ENCODE assay signal across 8 mouse cellular contexts in the genomic region with DNA sequence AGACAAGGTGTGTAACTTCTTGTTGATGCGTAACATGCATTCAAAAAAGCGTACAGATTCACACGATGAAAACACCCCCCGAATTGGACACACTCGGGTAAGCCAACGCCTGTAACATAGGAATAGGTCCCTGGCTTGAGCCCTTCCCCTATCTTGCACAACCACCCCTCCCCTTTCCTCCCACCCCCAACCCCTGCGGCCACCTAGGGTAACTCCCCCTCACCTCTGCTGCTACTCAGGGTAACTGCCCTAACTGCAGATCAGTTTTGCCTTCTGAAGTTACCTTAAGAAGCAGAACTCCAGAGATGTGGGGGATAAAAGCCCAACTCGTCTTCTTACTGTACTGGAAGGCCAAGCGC. TPM values are rescaled to one million over a fixed set of nuclear protein-coding genes. Genes with fewer than 3 reads are reported as not detected.
DNase-seq lines count a peak whose midpoint lies in the region; ATAC-seq and TF ChIP-seq lines count a peak whose summit lies in the region.
"Had no signal": no experiment of that assay in that cellular context is flagged by ENCODE, and none has a peak within 500 bp of the region (broad histone marks: within the 10 kb centered on the region; RNA-seq: fewer than 3 reads in every experiment).

No protein-coding gene starts in this region.

- H3K9ac ChIP-seq in kidney, postnatal 0 days (ENCODE audit: low read depth, low read length) = no peak overlapping the region
- no peak overlapping the region for H3K9ac ChIP-seq in forebrain, embryonic 11.5 days (ENCODE audit: low read length)
- H3K9ac ChIP-seq in hindbrain, embryonic 16.5 days (ENCODE audit: low read depth, low read length) = no peak overlapping the region; the same call in 1 of the 2 replicates
- H3K9ac ChIP-seq in midbrain, embryonic 16.5 days (ENCODE audit: low read depth, low read length) = no peak overlapping the region

- 8% methylated on average over 9 of the region's 9 CpGs for WGBS in kidney, postnatal 0 days
- 10% methylated on average over 9 of the region's 9 CpGs for WGBS in forebrain, embryonic 11.5 days
- WGBS in hindbrain, embryonic 16.5 days = 12% methylated on average over 9 of the region's 9 CpGs
- 10% methylated on average over 9 of the region's 9 CpGs for WGBS in midbrain, embryonic 16.5 days

- no peaks in the 10 kb centered on the region for H3K9me3 ChIP-seq in kidney, postnatal 0 days (replicated peaks; ENCODE audit: low read length)
- H3K9me3 ChIP-seq in forebrain, embryonic 11.5 days (ENCODE audit: control insufficient read depth, low read length) = no peaks in the 10 kb centered on the region
- peaks cover 2% of the 10 kb centered on the region; the same call in 1 of the 2 replicates for H3K9me3 ChIP-seq in hindbrain, embryonic 16.5 days (ENCODE audit: control insufficient read depth, low read length)
- H3K9me3 ChIP-seq in midbrain, embryonic 16.5 days (replicated peaks; ENCODE audit: control insufficient read depth, low read length, poor library complexity, severe bottlenecking) = no peaks in the 10 kb centered on the region

- 0 out of 2 replicates have a peak, but pooled peaks cover 4% of the 10 kb centered on the region for H3K4me1 ChIP-seq in kidney, postnatal 0 days (replicated peaks; ENCODE audit: insufficient read depth, low read length)
- no peaks in the 10 kb centered on the region for H3K4me1 ChIP-seq in forebrain, embryonic 11.5 days (replicated peaks; ENCODE audit: control insufficient read depth, insufficient read depth, low read length)
- peaks cover 3% of the 10 kb centered on the region; the same call in 1 of the 2 replicates for H3K4me1 ChIP-seq in hindbrain, embryonic 16.5 days (ENCODE audit: control insufficient read depth, insufficient read depth, low read depth, low read length)
- H3K4me1 ChIP-seq in midbrain, embryonic 16.5 days (ENCODE audit: control insufficient read depth, insufficient read depth, low read length) = no peaks in the 10 kb centered on the region

- peak overlapping the region; percentile 12 for H3K4me2 ChIP-seq in kidney, postnatal 0 days (ENCODE audit: low read length)
- no peak overlapping the region; the same call in 1 of the 2 replicates for H3K4me2 ChIP-seq in forebrain, embryonic 11.5 days (ENCODE audit: low read depth, low read length, severe bottlenecking)
- peak overlapping the region; percentile 22; the same call in 1 of the 2 replicates for H3K4me2 ChIP-seq in hindbrain, embryonic 16.5 days (ENCODE audit: low read length)
- H3K4me2 ChIP-seq in midbrain, embryonic 16.5 days (ENCODE audit: low read length) = peak overlapping the region; percentile 9; the same call in 1 of the 2 replicates

- TF ChIP-seq CTCF in kidney, postnatal 0 days (IDR thresholded peaks at IDR 0.05; ENCODE audit: low read depth) = no peak

- H3K36me3 ChIP-seq in kidney, postnatal 0 days (ENCODE audit: insufficient read depth, low read length) = no peaks in the 10 kb centered on the region
- H3K36me3 ChIP-seq in forebrain, embryonic 11.5 days (ENCODE audit: control insufficient read depth, insufficient read depth, low read length) = no peaks in the 10 kb centered on the region
- H3K36me3 ChIP-seq in hindbrain, embryonic 16.5 days (ENCODE audit: control insufficient read depth, insufficient read depth, low read length) = no peaks in the 10 kb centered on the region
- no peaks in the 10 kb centered on the region for H3K36me3 ChIP-seq in midbrain, embryonic 16.5 days (ENCODE audit: control insufficient read depth, insufficient read depth, low read length)

- DNase-seq in kidney, postnatal 0 days (ENCODE audit: low spot score) = no peak
- no peak for DNase-seq in kidney, postnatal 36 days
- DNase-seq in forebrain, embryonic 11.5 days (ENCODE audit: low spot score) = no peak
- no peak for DNase-seq in right cerebral cortex, postnatal 36 days (ENCODE audit: low spot score in 2 of 2)
- DNase-seq in layer of hippocampus, adult 18-20 months (ENCODE audit: low spot score in 2 of 2) = no peak

- H3K4me3 ChIP-seq in kidney, postnatal 0 days (replicated peaks; ENCODE audit: low read depth, low read length) = no peak overlapping the region
- no peak overlapping the region for H3K4me3 ChIP-seq in forebrain, embryonic 11.5 days (ENCODE audit: low read depth, low read length)
- no peak overlapping the region for H3K4me3 ChIP-seq in hindbrain, embryonic 16.5 days (ENCODE audit: low read length)
- no peak overlapping the region for H3K4me3 ChIP-seq in midbrain, embryonic 16.5 days (ENCODE audit: low read depth, low read length)

- peaks cover 12% of the 10 kb centered on the region; the same call in 1 of the 2 replicates for H3K27me3 ChIP-seq in kidney, postnatal 0 days (ENCODE audit: insufficient read depth, low read length)
- H3K27me3 ChIP-seq in forebrain, embryonic 11.5 days (ENCODE audit: control insufficient read depth, insufficient read depth, low read length) = no peaks in the 10 kb centered on the region
- H3K27me3 ChIP-seq in hindbrain, embryonic 16.5 days (replicated peaks; ENCODE audit: control insufficient read depth, insufficient read depth, low read length) = no peaks in the 10 kb centered on the region
- H3K27me3 ChIP-seq in midbrain, embryonic 16.5 days (ENCODE audit: control insufficient read depth, insufficient read depth, low read depth, low read length) = no peaks in the 10 kb centered on the region

- ATAC-seq in kidney, postnatal 0 days (replicated peaks; ENCODE audit: low FRiP score, low read depth) = peak; percentile 35; the same call in 1 of the 2 replicates
- peak; percentile 66 for ATAC-seq in forebrain, embryonic 11.5 days (replicated peaks; ENCODE audit: low FRiP score)
- no peak for ATAC-seq in hindbrain, embryonic 16.5 days
- no peak for ATAC-seq in midbrain, embryonic 16.5 days

- no peak overlapping the region for H3K27ac ChIP-seq in kidney, postnatal 0 days
- H3K27ac ChIP-seq in forebrain, embryonic 11.5 days (ENCODE audit: low read depth, low read length) = no peak overlapping the region
- H3K27ac ChIP-seq in hindbrain, embryonic 16.5 days (ENCODE audit: low read depth, low read length) = no peak overlapping the region
- H3K27ac ChIP-seq in midbrain, embryonic 16.5 days (ENCODE audit: low read length) = no peak overlapping the region

RNA-seq across cellular contexts. Expression of a gene that starts 39.2 kb away (rescaled TPM):
- polyA plus RNA-seq in kidney, postnatal 0 days (2015; fragmentation: Nextera tagmentation; extraction: Ambion mirVana) = 0.23 and 0.29 TPM in 2 replicates
- 0.15 TPM in 1 of 2 replicates, not detected in the other for polyA plus RNA-seq in forebrain, embryonic 11.5 days (2014; fragmentation: Nextera tagmentation; extraction: Ambion mirVana)
- polyA plus RNA-seq in hindbrain, embryonic 16.5 days (2015; fragmentation: Nextera tagmentation; extraction: Ambion mirVana) = 0.24 and 0.30 TPM in 2 replicates
- 0.15 TPM in 2 replicates for polyA plus RNA-seq in midbrain, embryonic 16.5 days (2015; fragmentation: Nextera tagmentation; extraction: Ambion mirVana)
- under 1 TPM in 1 of 2 experiments, not detected in 1; 0.25 TPM for total RNA-seq in layer of hippocampus, adult 18-20 months (2021)
- polyA plus RNA-seq: heart, postnatal 0 days had no signal

RNA-seq across cellular contexts. Expression of a gene that starts 39.5 kb away (rescaled TPM):
- 12.1 and 12.7 TPM in 2 replicates for polyA plus RNA-seq in kidney, postnatal 0 days (2015; fragmentation: Nextera tagmentation; extraction: Ambion mirVana)
- 3.0 and 4.6 TPM in 2 replicates for polyA plus RNA-seq in forebrain, embryonic 11.5 days (2014; fragmentation: Nextera tagmentation; extraction: Ambion mirVana)
- 2.3 and 2.4 TPM in 2 replicates for polyA plus RNA-seq in hindbrain, embryonic 16.5 days (2015; fragmentation: Nextera tagmentation; extraction: Ambion mirVana)
- 1.1 and 1.2 TPM in 2 replicates for polyA plus RNA-seq in midbrain, embryonic 16.5 days (2015; fragmentation: Nextera tagmentation; extraction: Ambion mirVana)
- 1 to 10 TPM in 1 of 2 experiments, under 1 TPM in 1; 0.61 to 1.1 TPM for total RNA-seq in layer of hippocampus, adult 18-20 months (2021)

Comparison
In these comparisons a context has a peak if more than half of its experiments do, and no peak if none do; other contexts are left out.
1. ATAC-seq: peak in kidney, postnatal 0 days (single experiment) and forebrain, embryonic 11.5 days (single experiment); none in hindbrain, embryonic 16.5 days (single experiment) and midbrain, embryonic 16.5 days (single experiment).